Mouse (Mus musculus) heart, postnatal 0 days (tissue): ENCODE measurements around the gene Ahnak.

ENCODE experiments used
- CTCF ChIP-seq: IDR thresholded peaks from 2 replicates; pipeline ENCODE4 v1.5.1; 2016; ENCODE audit warnings: antibody characterized with exemption, control low read depth, low read depth
- EP300 ChIP-seq: IDR thresholded peaks from 2 replicates; pipeline ENCODE4 v1.6.1; 2016; ENCODE audit warnings: antibody characterized with exemption, low read depth

- TF ChIP-seq CTCF (no peak), EP300 (peak; percentile 33; the same call in 1 of the 2 replicates)
Measured at GRCm38 (mm10) chr19:8997546-8997945, 8.5 kb downstream of the Ahnak start.
